Mouse (Mus musculus): ENCODE measurements around the gene Dlg2. TPM values are rescaled to one million over a fixed set of nuclear protein-coding genes. Genes with fewer than 3 reads are reported as not detected.

The Dlg2 gene
- polyA plus RNA-seq, 1 experiment: 89.8 TPM

DNA sequence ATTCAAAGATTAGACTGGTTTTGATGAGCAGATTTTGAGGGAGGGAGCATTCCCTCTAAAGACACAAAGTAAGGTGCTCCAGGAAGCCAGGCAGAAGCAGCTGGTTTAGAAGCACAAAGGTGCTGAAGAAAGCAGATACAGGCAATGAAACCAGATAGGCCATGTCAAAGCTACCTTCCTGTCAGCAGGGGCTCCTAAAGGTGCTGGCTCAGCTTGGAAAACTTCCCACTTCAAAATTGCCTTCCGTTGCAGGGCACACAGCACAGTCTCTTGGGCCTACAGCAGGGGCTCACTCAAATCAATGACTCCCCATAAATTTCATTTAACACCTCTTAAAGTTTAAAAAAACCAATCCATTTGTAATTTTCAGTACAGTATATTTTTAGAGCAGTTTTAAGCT, 1843.0 kb downstream of the Dlg2 start:
- Histone ChIP-seq H3K27me3 (ENCODE audit: control insufficient read depth, insufficient read depth, low read length) (no peaks in the 10 kb centered on the region), H3K27ac (ENCODE audit: insufficient read depth, low read length) (no peak overlapping the region), H3K4me1 (ENCODE audit: control insufficient read depth, insufficient read depth, low read length) (peaks cover 29% of the 10 kb centered on the region), H3K4me3 (replicated peaks; ENCODE audit: insufficient read depth, low read depth, low read length) (no peak overlapping the region)
- 15% methylated on average over 1 of the region's 1 CpGs for WGBS
- TF ChIP-seq POLR2A (IDR thresholded peaks at IDR 0.05; ENCODE audit: borderline replicate concordance, insufficient read depth, low read length): no peak
- no peak for TF ChIP-seq CTCF (IDR thresholded peaks at IDR 0.05; ENCODE audit: borderline replicate concordance, insufficient read depth, low read depth, low read length)
- peak in 1 of 2 experiments; percentile 53 for DNase-seq

DNA sequence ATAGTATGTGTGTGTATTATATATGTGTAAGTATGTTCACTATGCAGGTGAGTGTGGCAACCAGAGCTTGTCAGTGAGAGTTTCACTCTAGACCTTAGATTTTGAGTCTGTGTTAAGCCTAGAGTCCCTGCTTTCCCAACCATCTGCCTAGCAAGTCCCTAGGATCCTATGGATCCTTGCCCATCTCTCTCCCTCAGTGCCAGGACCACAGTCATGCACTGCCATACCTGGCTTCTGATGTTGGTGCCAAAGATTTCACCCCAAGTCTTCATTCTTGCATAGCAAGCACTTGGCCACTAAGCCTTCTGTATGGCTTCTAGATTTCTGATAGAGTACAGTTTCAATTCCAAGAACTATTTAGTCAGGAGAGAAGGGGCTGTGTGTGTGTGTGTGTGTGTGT, 1843.7 kb downstream of the Dlg2 start:
- H3K27ac ChIP-seq (ENCODE audit: insufficient read depth, low read length): no peak overlapping the region
- DNase-seq: peak; percentile 58 to 80
- no peaks in the 10 kb centered on the region for H3K27me3 ChIP-seq (ENCODE audit: control insufficient read depth, insufficient read depth, low read length)
- H3K4me1 ChIP-seq (ENCODE audit: control insufficient read depth, insufficient read depth, low read length): peaks cover 29% of the 10 kb centered on the region
- H3K4me3 ChIP-seq (replicated peaks; ENCODE audit: insufficient read depth, low read depth, low read length): no peak overlapping the region
- TF ChIP-seq POLR2A (IDR thresholded peaks at IDR 0.05; ENCODE audit: borderline replicate concordance, insufficient read depth, low read length) (no peak), CTCF (IDR thresholded peaks at IDR 0.05; ENCODE audit: borderline replicate concordance, insufficient read depth, low read depth, low read length) (no peak)

DNA sequence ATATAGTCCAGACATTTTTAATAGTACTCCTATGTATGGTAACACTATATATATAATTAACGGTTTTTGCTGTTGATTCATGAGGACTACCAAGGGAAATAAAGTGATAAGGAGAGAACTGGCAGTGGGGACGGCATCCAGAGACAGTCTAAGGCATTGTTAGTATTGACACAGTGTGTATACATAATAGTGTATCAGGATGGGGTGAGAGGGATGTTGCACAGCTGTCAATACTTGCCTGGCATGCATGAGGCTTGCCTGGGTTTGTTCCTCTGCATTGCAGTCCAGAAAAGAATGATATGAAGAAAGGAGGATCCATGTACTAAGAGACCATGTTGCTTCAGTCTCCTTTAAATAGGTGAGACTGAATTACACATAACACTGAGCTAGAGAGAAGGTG, 1845.3 kb downstream of the Dlg2 start:
- Histone ChIP-seq H3K4me1 (ENCODE audit: control insufficient read depth, insufficient read depth, low read length) (peaks cover 23% of the 10 kb centered on the region), H3K27ac (ENCODE audit: insufficient read depth, low read length) (0 out of 2 replicates have a peak overlapping the region, but pooled peaks have one; percentile 26), H3K27me3 (ENCODE audit: control insufficient read depth, insufficient read depth, low read length) (no peaks in the 10 kb centered on the region), H3K4me3 (replicated peaks; ENCODE audit: insufficient read depth, low read depth, low read length) (no peak overlapping the region)
- WGBS: 86% methylated on average over 2 of the region's 2 CpGs
- no peak for DNase-seq
- TF ChIP-seq CTCF (IDR thresholded peaks at IDR 0.05; ENCODE audit: borderline replicate concordance, insufficient read depth, low read depth, low read length) (no peak), POLR2A (IDR thresholded peaks at IDR 0.05; ENCODE audit: borderline replicate concordance, insufficient read depth, low read length) (no peak)

DNA sequence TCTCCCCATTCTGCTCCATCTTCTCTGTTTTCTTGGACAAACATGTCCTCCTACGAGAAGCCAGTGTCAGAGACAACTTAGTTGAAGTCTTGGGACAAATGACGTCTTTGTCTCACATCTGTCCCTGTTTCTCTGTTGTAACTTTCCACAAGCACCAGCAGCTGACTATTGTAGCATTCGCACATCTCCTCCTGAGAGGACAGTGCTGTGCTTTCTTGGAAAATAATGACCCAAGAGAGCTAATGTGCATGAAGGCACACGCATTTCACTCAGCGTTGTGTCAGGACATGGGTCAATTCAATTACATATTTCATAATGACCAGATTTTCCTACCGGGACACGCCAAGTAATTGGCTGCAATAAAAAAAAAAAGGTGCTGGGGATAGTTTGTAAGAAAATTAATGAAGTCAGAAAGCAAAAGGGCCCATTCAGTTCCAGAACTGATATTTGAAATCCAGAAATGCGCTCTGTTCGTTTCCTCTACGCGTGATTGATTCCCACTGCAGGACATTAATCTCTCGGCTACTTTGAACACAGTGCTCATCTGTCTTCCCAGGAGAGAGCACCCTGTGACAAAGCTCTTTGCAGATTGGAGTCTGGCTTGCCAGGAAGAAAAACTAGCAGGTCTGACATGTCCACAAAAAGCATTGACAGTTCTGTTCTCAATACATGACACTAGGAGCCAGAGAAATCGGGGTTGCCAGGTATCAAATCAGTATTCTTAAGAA, 1846.0 kb downstream of the Dlg2 start:
- H3K27ac ChIP-seq (ENCODE audit: insufficient read depth, low read length): no peak overlapping the region
- WGBS: 51% methylated on average over 13 of the region's 13 CpGs

DNA sequence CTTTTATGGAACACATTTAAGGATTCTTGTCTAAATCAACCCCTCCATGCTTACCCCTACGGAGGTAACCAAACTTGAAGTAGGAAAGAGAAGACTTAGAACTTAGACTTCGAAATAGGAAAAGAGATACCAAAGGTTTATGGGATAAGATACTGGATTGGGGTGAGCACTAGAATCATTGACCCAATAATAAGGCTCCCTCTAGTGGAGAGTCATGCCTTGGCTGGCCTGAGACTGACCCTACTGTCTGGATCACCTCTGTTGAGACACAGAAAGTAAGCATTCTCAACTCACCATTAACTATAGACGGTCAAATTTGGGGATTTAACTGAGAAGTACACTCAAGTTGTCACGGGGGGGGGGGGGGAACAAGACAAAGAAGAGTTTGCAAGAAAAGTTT, 1847.2 kb downstream of the Dlg2 start:
- TF ChIP-seq CTCF (IDR thresholded peaks at IDR 0.05; ENCODE audit: borderline replicate concordance, insufficient read depth, low read depth, low read length) (peak; percentile 65), POLR2A (IDR thresholded peaks at IDR 0.05; ENCODE audit: borderline replicate concordance, insufficient read depth, low read length) (no peak)
- peak; percentile 57 to 63 for DNase-seq
- H3K27ac ChIP-seq (ENCODE audit: insufficient read depth, low read length): no peak overlapping the region
- WGBS: 63% methylated on average over 4 of the region's 4 CpGs
- H3K4me1 ChIP-seq (ENCODE audit: control insufficient read depth, insufficient read depth, low read length): peaks cover 15% of the 10 kb centered on the region
- no peaks in the 10 kb centered on the region for H3K27me3 ChIP-seq (ENCODE audit: control insufficient read depth, insufficient read depth, low read length)
- no peak overlapping the region for H3K4me3 ChIP-seq (replicated peaks; ENCODE audit: insufficient read depth, low read depth, low read length)

More for the DNA sequence above, 1846.0 kb downstream of the Dlg2 start:
- DNase-seq: no peak
- Histone ChIP-seq H3K4me3 (replicated peaks; ENCODE audit: insufficient read depth, low read depth, low read length) (no peak overlapping the region), H3K4me1 (ENCODE audit: control insufficient read depth, insufficient read depth, low read length) (peaks cover 23% of the 10 kb centered on the region), H3K27me3 (ENCODE audit: control insufficient read depth, insufficient read depth, low read length) (no peaks in the 10 kb centered on the region)
- TF ChIP-seq POLR2A (IDR thresholded peaks at IDR 0.05; ENCODE audit: borderline replicate concordance, insufficient read depth, low read length) (no peak), CTCF (IDR thresholded peaks at IDR 0.05; ENCODE audit: borderline replicate concordance, insufficient read depth, low read depth, low read length) (no peak)

DNA sequence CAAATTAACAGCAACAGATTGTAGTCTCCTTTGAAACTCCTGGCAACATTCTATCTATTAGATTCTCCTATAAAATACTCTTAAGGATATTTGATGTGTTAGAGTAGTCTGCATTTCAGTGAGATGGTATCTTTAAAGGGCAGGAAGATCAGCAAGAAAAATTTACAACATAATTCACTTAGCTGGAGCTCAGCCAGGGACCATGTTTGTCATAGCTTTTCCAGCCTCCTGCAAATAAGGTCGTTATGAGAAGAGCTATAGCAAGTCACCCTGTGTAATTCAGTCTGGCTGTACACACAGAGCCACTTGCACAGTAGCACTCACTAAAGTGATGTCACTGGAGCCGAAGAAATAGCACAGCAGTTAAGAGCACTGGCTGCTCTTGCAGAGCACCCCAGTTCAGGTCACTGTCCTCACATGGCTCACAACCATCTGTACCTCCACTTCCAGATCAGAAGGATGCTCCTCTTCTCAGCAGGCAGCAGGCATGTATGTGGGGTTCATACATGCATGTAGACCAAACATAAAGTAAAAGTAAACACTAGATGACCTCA, 1850.9 kb downstream of the Dlg2 start:
- Histone ChIP-seq H3K4me1 (ENCODE audit: control insufficient read depth, insufficient read depth, low read length) (peaks cover 7% of the 10 kb centered on the region; the same call in 1 of the 2 replicates), H3K27ac (ENCODE audit: insufficient read depth, low read length) (no peak overlapping the region), H3K27me3 (ENCODE audit: control insufficient read depth, insufficient read depth, low read length) (no peaks in the 10 kb centered on the region), H3K4me3 (replicated peaks; ENCODE audit: insufficient read depth, low read depth, low read length) (no peak overlapping the region)
- 33% methylated on average over 2 of the region's 2 CpGs for WGBS
- no peak for DNase-seq
- TF ChIP-seq CTCF (IDR thresholded peaks at IDR 0.05; ENCODE audit: borderline replicate concordance, insufficient read depth, low read depth, low read length) (no peak), POLR2A (IDR thresholded peaks at IDR 0.05; ENCODE audit: borderline replicate concordance, insufficient read depth, low read length) (no peak)

DNA sequence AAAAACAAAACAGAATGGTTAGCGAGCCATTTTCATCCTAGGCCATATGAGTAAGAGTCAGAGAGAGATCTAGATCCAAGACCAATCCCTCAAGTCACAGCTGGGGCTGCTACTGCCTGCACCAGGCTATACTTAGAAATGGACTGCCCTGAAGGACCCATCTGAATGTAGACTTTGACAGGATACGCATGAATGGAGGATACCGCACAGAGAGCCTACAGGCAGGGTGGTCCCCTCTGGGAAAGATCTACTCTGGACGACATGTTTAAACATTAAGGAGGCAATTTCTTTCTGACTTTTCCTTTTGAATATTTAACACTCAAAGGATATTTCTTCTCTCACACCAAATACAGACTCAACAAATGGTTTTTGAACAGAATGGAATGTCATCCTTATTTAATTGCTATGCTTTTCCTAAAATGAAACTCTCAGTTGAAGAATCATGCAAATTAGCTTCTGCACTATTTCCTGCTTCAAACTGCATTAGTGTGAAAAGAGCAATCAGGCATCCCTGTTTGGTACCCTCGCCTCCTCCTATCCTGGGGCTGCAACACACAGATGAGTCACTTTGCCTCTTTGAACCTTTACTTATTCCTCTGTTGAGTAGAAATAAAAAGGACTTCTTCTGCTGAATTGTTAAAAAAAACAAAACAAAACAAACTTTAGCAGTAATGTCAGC, 1856.9 kb downstream of the Dlg2 start:
- no peak overlapping the region for H3K4me3 ChIP-seq (replicated peaks; ENCODE audit: insufficient read depth, low read depth, low read length)
- H3K27me3 ChIP-seq (ENCODE audit: control insufficient read depth, insufficient read depth, low read length): no peaks in the 10 kb centered on the region
- DNase-seq: no peak
- no peak overlapping the region for H3K27ac ChIP-seq (ENCODE audit: insufficient read depth, low read length)
- WGBS: 70% methylated on average over 5 of the region's 5 CpGs
- H3K4me1 ChIP-seq (ENCODE audit: control insufficient read depth, insufficient read depth, low read length): peaks cover 2% of the 10 kb centered on the region; the same call in 1 of the 2 replicates
- no peak for TF ChIP-seq CTCF (IDR thresholded peaks at IDR 0.05; ENCODE audit: borderline replicate concordance, insufficient read depth, low read depth, low read length)
- TF ChIP-seq POLR2A (IDR thresholded peaks at IDR 0.05; ENCODE audit: borderline replicate concordance, insufficient read depth, low read length): no peak
